Mouse (Mus musculus) left cerebral cortex, adult 9 months (tissue): ENCODE data around the gene Sipa1.
"Not testable (repeated sequence)": the region's sequence is repeated elsewhere in the genome, so short reads cannot be mapped to it uniquely, and the experiment has no call there.

ENCODE experiments used
- DNase-seq, 2 experiments: peaks; one replicate each; pipeline ENCODE4 v3.0.0; 2022; ENCODE audit warnings: low spot score in 2 of 2

Gene Sipa1

GRCm38 (mm10) chr19:5686954-5687353, 23.4 kb upstream of the Sipa1 start:
- DNase-seq, result not testable (repeated sequence)

- no peak for DNase-seq
Measured at GRCm38 (mm10) chr19:5686437-5686836, 22.9 kb upstream of the Sipa1 start.

GRCm38 (mm10) chr19:5685861-5686260, 22.4 kb upstream of the Sipa1 start:
- no peak for DNase-seq

DNA sequence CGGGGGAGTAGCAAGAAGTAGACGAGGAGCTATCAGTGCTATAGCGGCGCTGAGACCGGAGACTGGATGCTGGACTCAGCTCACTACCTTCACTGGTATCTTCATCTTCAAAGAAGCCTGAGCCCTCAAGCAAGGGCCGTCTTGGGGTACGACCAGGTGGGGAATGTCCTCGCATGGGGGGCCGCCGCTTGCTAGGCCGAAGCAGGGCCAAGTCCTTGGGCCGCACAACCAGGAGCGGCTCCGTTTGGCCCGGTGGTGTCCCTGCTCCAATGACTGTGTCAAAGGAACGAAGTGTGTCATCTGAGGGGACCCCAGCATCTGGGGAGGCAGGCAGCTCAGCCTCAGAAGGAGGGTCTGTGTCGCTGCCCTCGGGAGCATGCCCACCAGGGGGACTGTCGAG, 21.9 kb upstream of the Sipa1 start:
- DNase-seq, result no peak

- no peak for DNase-seq
Measured at GRCm38 (mm10) chr19:5684985-5685384, 21.5 kb upstream of the Sipa1 start.

DNA sequence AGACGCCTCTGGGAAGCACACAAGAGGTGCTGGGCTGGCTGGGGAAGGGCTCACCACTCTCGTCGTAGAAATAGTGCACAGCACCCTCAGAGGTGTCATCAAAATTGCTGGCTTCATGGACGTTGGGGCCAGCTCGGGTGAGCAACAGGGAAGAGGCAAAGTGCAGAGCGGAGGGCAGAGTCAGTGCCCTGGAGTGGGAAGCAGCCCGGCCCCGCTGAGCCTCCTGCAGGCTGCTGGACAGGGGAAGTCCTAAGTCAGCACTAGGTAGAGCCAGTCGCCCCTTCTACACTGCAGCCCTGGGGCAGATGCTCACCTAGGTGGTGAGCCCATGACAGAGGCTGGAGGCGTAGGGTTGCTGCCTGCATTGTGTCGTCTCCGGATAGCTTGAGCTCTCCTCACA, 20.7 kb upstream of the Sipa1 start:
- no peak for DNase-seq

DNA sequence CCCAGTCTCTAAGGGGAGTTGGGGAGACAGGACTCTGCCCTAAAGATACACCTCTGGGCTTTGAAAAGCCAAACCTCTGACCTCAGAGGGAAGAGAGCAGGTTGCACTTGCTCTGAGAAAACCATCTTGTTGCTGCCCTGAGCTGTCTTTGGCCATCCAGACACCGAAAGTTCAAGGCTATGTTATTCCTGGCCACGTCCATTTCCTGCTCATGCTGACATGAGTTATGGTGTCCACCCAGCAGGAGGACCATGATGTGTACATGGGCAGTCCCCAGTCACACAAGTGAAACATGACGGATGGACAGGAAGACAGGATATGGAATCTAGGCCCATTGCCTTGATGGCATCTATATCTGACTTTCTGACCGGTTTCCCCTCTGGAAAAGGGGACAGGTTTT, 16.9 kb upstream of the Sipa1 start:
- no peak for DNase-seq

DNA sequence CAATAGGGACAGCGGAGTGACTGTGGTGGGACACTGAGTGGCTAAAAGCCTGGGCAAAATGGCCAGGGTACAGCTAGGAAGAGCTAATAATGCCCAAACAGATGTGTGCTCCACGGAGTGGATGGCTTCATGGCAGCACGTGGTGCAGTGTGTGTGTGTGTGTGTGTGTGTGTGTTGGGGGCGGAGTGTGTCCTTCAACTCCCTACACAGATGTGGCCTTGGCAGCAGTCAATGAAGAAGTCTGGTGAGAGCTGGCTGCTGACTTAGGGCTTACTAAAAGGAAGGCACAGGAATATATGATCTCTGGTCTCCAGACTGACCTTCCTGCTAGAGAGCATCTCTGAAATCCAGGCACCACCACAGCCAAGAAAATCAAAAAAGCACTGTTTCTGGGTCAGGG, 4.9 kb upstream of the Sipa1 start:
- no peak for DNase-seq

- no peak for DNase-seq
Measured at GRCm38 (mm10) chr19:5666386-5666785, 2.9 kb upstream of the Sipa1 start.

GRCm38 (mm10) chr19:5665465-5665864, 2.0 kb upstream of the Sipa1 start:
- no peak for DNase-seq

DNA sequence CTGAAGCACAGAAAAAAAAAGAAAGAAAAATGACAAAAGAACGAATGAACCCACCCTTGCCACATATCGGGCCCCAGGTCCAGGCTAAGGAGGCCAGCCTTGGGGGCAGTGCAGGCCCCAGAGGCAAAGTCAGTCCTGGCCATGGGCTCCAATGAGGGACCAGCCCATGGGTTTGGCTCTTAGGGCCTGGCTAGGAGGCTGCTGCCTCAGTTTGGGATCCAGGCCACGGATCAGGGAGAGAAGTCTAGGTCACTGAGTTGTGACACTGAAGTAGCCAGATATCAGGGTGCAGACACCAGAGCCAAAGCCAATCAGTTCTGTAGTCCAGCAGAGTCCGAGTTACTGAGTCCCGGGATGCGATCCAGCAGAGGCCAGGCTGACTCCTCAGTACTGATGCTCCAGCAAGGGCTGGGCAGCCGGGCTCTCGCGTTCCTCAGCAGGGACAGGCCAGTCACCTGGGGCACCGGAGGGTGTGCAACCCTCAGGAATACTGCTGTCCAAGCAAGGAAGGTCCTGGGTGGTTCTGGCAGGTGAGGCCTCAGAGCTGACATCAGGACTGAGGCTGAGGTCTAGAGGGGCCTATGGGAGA, 1.3 kb upstream of the Sipa1 start:
- DNase-seq, result no peak

DNA sequence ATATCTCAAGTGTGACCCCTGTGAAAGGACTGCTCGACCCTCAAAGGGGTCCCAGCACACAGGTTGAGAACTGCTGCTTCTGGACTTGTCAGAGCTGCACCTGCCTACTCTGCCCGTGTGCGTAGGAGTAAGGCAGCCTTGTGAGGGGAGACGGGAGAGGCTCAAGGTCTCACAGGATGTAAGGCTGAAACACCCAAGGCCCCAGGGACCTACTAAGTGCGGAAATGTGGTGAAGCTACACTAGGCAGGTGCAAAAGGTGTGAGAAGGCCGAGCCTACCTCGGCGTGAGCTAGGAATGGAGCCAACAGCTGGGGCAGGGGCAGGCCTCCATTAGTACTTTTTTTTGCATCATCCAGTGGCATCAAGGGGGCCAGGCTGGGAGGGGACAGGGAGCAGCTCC, 1.2 kb downstream of the Sipa1 start:
- no peak for DNase-seq

DNA sequence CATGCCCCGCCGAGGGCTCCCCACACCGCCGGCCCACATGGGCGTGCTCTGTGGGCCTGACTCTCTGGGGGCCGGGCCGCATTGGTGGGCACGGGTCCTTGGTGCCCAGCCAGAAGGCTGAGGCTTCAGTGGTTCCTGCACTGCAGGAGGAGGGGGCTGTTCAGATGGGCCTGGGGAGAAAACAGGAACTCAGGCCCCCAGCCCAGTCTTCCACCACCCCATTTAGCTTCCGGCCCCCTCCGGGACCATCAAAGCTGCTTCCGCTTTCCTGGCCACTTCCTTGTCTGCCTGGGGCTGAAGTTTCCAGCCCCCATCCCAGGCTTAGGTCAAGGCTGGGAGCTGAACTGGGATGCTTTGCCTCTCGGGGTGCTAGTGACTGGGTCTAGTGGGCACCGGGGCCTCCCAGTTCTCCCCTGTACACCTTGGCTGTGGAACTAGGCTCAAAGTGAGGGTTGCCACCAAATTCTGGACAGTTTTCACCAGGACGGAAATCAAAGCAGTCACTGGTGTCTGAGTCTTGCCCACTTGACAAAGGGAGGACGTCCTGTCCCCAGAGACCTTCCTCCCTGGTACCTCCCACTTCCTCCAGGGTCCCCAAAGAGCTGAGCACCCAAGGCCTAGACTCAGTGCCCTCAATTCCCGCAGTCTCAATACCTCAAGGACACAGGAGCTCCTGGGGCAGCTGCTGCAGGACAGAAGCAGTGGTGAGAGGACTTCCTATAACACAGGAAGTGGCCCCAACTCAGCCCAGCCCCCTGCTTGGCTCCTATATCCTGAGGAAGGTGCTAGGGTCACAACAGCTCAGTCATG, 2.4 kb downstream of the Sipa1 start:
- DNase-seq, result peak in 1 of 2 experiments; percentile 33

DNA sequence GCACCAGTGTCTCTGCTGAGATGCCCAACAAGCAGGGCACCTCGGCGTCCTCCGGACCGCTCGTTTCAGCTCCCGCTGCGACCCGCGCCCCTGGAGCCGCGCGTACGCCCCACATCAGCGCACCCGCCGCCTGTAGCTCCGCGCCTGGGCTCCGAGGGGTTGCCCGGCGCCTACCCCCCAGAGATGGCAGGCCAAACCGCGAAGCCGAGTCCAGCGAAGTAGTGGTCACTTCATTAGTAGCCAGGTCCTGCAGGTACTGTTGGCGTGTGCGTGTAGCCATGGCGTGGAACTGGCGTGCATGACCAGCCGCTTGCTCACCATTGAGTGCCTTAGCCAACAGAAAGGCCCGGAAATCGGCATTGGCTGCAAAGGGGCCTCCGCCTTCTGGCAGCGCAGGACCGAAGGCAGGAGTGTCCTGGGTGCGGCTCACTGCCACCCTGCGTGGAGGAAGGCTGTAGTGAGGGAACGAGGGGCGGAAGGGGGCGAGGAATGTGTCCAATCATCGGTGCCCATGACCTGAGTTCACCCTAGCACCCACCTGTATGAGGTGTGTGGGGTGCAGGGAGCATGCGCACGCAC, 8.7 kb downstream of the Sipa1 start:
- DNase-seq, result no peak

DNA sequence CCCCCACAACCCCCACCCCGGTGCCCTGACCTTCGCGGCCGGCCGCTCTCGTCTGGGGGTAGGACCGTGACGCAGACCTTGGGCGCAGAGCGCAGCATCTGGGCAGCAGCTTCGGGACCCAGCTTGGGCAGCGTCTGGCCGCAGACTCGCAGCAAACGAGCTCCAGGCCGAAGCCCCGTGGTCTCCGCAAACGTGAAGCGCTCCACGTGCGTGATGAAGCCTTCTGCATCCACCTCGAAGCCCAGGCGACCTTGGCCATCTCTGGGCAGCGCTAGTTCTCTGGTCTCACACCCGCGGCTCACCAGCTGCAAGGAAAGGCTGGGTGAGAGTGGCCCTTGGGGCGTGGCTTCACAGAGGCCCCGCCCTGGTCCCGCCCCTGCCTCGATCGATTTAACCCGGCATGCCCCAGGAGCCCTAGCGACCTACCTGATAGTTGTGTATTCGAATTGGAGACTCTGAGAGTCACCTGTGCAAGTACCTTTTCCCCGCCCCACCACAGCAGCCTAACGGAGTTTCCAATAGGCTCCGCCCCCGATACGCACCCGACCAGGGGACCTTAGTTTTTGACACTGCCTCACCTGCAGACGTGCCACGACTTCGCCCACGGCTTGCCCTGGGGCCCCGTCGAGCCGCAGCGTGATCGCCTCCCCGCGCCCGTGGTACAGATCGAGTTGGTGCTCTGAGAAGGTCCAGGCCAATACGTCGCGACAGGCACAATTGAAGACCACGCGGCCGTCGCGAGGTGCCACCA, 9.4 kb downstream of the Sipa1 start:
- DNase-seq, result no peak

DNA sequence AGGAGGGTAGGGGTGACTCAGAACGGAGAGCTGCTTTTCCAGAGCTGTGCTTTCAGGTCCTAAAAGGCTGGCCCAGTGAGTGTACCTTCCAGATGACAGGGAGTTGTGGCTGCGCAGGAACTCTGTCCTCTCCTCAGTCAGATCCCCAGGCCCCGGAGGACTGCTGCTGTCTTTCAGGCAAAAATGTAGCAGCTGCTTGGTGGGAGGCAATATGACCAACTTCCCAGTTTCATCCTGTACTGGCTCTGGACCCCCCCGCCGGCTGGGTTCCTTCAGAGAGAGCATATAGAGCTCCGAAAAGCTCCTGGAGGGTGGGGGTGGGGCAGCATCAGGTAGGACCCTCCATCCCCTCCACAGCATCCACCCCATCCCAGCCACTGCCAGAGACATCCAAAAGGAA, 10.9 kb downstream of the Sipa1 start:
- no peak for DNase-seq

GRCm38 (mm10) chr19:5651502-5652274, 11.8 kb downstream of the Sipa1 start:
- no peak for DNase-seq

DNA sequence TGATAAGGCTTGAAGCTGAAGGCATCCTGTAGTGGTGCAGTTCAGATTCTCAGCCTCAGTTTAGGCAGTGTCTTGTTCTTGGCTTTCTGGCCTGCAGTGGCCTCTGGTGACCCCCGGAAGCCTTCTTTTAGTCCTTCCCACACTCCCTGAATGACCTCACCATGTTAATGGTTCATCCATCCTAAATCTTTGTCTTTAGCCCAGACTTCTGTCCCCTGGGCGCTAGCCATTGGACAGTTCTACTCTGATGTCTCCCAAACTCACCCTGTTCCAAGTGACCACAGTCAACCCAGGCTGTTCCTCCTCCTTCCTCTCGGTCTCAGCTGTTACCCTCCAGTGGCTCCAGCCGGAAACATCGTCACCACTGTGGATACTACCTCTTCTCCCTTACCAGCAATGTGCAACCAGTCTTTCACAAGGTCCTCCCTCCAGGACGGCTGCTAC, 14.2 kb downstream of the Sipa1 start:
- DNase-seq, result no peak

DNA sequence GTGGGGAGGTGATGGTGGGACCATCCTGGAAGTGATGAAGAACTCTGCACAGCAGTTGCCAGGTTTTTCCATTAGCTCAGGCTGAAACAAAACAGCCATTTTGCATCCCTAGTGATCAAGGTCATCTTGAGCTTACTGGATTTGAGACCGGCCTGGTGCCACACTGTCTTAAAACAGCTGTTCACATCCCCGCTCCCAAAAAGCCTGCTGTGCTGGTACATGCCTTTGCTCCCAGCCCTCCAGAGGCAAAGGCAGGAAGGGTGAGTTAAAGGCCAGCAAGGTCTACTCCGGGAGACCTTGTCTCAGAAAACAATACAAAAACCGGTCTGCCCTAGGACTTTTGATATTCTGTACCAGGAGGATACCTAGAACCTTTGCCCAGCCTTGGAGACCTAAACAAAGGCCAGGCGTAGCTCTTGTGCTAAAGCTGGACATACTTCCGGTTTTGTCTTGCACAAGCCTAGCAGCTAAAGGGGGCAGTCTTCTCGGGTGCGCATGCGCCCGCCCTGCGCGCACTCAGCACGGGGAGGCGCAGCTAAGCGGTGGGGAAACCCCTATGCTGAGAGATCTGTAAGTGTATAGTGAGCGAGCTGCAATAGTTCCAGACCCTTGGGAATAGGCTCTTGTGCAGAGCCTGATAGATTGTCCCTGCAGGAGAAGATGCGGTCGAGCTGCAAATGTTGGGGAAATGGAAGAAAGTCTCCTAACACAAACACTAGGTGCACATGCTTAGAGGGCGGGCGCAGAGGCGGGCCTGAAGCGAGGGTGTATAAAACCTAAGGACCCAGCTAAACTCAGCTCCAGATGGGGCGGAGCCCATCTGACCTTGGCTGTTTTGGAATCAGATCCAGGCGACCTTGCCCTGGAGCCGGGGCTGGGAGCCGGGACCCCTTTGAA, 14.9 kb downstream of the Sipa1 start:
- peak in 1 of 2 experiments; percentile 88 for DNase-seq

- DNase-seq, result no peak
Measured at GRCm38 (mm10) chr19:5647791-5648190, 15.7 kb downstream of the Sipa1 start.
